Mouse (Mus musculus) heart, adult 2 months (tissue): ENCODE measurements around the gene Cma2. TPM values are rescaled to one million over a fixed set of nuclear protein-coding genes. Genes with fewer than 3 reads are reported as not detected.

ENCODE experiments used
- DNase-seq, 2 experiments: peaks; one replicate each; pipeline ENCODE4 v3.0.0; 2021
- H3K27ac ChIP-seq: fragments of 200-600 bp; 2 replicates; pipeline ENCODE4 v1.8.1; 2022
- H3K27me3 ChIP-seq: fragments of 200-500 bp; 2 replicates; pipeline ENCODE4 v1.6.1; 2012; ENCODE audit warnings: mild to moderate bottlenecking, low read length, inconsistent platforms, mixed read lengths; ENCODE audit not compliant: control insufficient read depth, insufficient read depth
- H3K36me3 ChIP-seq: fragments of 200-500 bp; 2 replicates; pipeline ENCODE4 v1.6.1; 2012; ENCODE audit warnings: low read length, inconsistent platforms; ENCODE audit not compliant: control insufficient read depth, insufficient read depth
- H3K4me1 ChIP-seq: fragments of 200-500 bp; 2 replicates; pipeline ENCODE4 v1.6.1; 2011; ENCODE audit warnings: low read length; ENCODE audit not compliant: control insufficient read depth, insufficient read depth
- H3K4me3 ChIP-seq: fragments of 200-600 bp; 2 replicates; pipeline ENCODE4 v1.8.1; 2022
- H3K79me2 ChIP-seq: fragments of 200-500 bp; replicated peaks from 2 replicates; pipeline ENCODE4 v1.6.1; 2012; ENCODE audit warnings: mild to moderate bottlenecking, inconsistent platforms, low read length, moderate library complexity, mixed read lengths; ENCODE audit not compliant: control insufficient read depth, insufficient read depth
- H3K9ac ChIP-seq: fragments of 200-500 bp; 2 replicates; pipeline ENCODE4 v1.6.1; 2012; ENCODE audit warnings: low read depth, mild to moderate bottlenecking, control low read depth, inconsistent platforms, low read length, mixed read lengths
- CTCF ChIP-seq: fragments of 200-600 bp; IDR thresholded peaks from 2 replicates; pipeline ENCODE4 v1.8.1; 2022; ENCODE audit warnings: antibody characterized with exemption, mild to moderate bottlenecking, moderate library complexity
- EP300 ChIP-seq: fragments of 200-500 bp; IDR thresholded peaks from 2 replicates; pipeline ENCODE4 v1.6.1; 2011; ENCODE audit warnings: low read depth, low read length, control low read depth; ENCODE audit not compliant: insufficient read depth
- POLR2A ChIP-seq: fragments of 200-500 bp; IDR thresholded peaks from 2 replicates; pipeline ENCODE4 v1.6.1; 2011; ENCODE audit warnings: mild to moderate bottlenecking, low read depth, low read length, control low read depth; ENCODE audit not compliant: insufficient read depth
- WGBS: fragments of 180-500 bp; shearing (Covaris S2); methylation state at CpG from one replicate; pipeline ENCODE4 v1.1.7; 2018; 5-methylcytosine and 5-hydroxymethylcytosine counted together
- intact Hi-C: fragments of 180-260 bp; cut with DNase I; formaldehyde crosslinking; loops from one replicate; pipeline ENCODE4 v1.15.1; 2025
- polyA plus RNA-seq: library from polyadenylated mRNA; depleted of rRNA; stranded (reverse); fragments of >200 nt; gene quantifications from 2 replicates; pipeline ENCODE4 v1.2.3, GENCODE M21; 2012
- total RNA-seq, 2 experiments: library from RNA; stranded (reverse); gene quantifications; 2 replicates each; pipeline ENCODE4 v1.2.3; 2021

Cma2 gene
- total and polyA plus RNA-seq, 3 experiments, result not detected

GRCm38 (mm10) chr14:55926847-55927246 is 23.9 kb upstream of the Cma2 start:
- no peaks in the 10 kb centered on the region for H3K27me3 ChIP-seq
- H3K27ac ChIP-seq, result no peak overlapping the region
- H3K4me3 ChIP-seq, result no peak overlapping the region
- no peaks in the 10 kb centered on the region for H3K79me2 ChIP-seq
- H3K36me3 ChIP-seq, result no peaks in the 10 kb centered on the region
- no peak for DNase-seq
- intact Hi-C loops, result no loop called here
- TF ChIP-seq CTCF, result no peak
- no peak for TF ChIP-seq EP300
- TF ChIP-seq POLR2A, result no peak
- no peaks in the 10 kb centered on the region for H3K4me1 ChIP-seq
- WGBS, result 84% methylated on average over 4 of the region's 4 CpGs
- no peak overlapping the region for H3K9ac ChIP-seq

- no peak for TF ChIP-seq CTCF
- TF ChIP-seq EP300, result no peak
- no peak for TF ChIP-seq POLR2A
- Histone ChIP-seq H3K4me3 (no peak overlapping the region), H3K9ac (no peak overlapping the region), H3K4me1 (no peaks in the 10 kb centered on the region; the same call in 1 of the 2 replicates), H3K27me3 (no peaks in the 10 kb centered on the region), H3K79me2 (no peaks in the 10 kb centered on the region), H3K27ac (no peak overlapping the region), H3K36me3 (no peaks in the 10 kb centered on the region)
- WGBS, result 59% methylated on average over 12 of the region's 12 CpGs
- no peak for DNase-seq
- intact Hi-C loops, result no loop called here
Measured at GRCm38 (mm10) chr14:55929263-55929997, 21.4 kb upstream of the Cma2 start.

GRCm38 (mm10) chr14:55933586-55933985 is 17.2 kb upstream of the Cma2 start:
- peak; percentile 63; the same call in 1 of the 2 replicates for TF ChIP-seq EP300
- no peak for TF ChIP-seq CTCF
- no peak for TF ChIP-seq POLR2A
- peak; percentile 33 to 42 for DNase-seq
- Histone ChIP-seq H3K9ac (no peak overlapping the region), H3K4me3 (no peak overlapping the region), H3K79me2 (no peaks in the 10 kb centered on the region), H3K4me1 (no peaks in the 10 kb centered on the region; the same call in 1 of the 2 replicates), H3K27ac (no peak overlapping the region), H3K27me3 (no peaks in the 10 kb centered on the region), H3K36me3 (no peaks in the 10 kb centered on the region)
- 13% methylated on average over 7 of the region's 7 CpGs for WGBS
- intact Hi-C loops, result no loop called here

GRCm38 (mm10) chr14:55940070-55940800 is 10.5 kb upstream of the Cma2 start:
- no peak for TF ChIP-seq POLR2A
- 0 out of 2 replicates have a peak, but pooled peaks have one; percentile 9 for TF ChIP-seq CTCF

GRCm38 (mm10) chr14:55943601-55944000 is 7.2 kb upstream of the Cma2 start:
- Histone ChIP-seq H3K27ac (no peak overlapping the region), H3K36me3 (no peaks in the 10 kb centered on the region), H3K4me1 (no peaks in the 10 kb centered on the region; the same call in none of the 2 replicates), H3K27me3 (no peaks in the 10 kb centered on the region), H3K4me3 (no peak overlapping the region), H3K9ac (no peak overlapping the region), H3K79me2 (no peaks in the 10 kb centered on the region)
- 62% methylated on average over 11 of the region's 11 CpGs for WGBS
- TF ChIP-seq CTCF (no peak), EP300 (no peak), POLR2A (no peak)
- no peak for DNase-seq
- intact Hi-C loops, result no loop called here

More at GRCm38 (mm10) chr14:55940070-55940800, 10.5 kb upstream of the Cma2 start:
- Histone ChIP-seq H3K9ac (no peak overlapping the region), H3K27ac (no peak overlapping the region), H3K27me3 (no peaks in the 10 kb centered on the region), H3K4me1 (no peaks in the 10 kb centered on the region), H3K79me2 (no peaks in the 10 kb centered on the region), H3K36me3 (no peaks in the 10 kb centered on the region), H3K4me3 (no peak overlapping the region)
- intact Hi-C loops, result no loop called here
- no peak for DNase-seq
- WGBS, result 48% methylated on average over 7 of the region's 7 CpGs

GRCm38 (mm10) chr14:55944575-55944974 is 6.2 kb upstream of the Cma2 start, which contains the start of gene Cma1:
Gene Cma1, minus strand, starts transcription at chr14:55944675.
- TF ChIP-seq CTCF (no peak), POLR2A (no peak), EP300 (no peak)
- WGBS, result 77% methylated on average over 4 of the region's 4 CpGs
- Histone ChIP-seq H3K4me3 (no peak within 1 kb of the TSS), H3K27me3 (no peaks in the 10 kb centered on the region), H3K9ac (no peak within 1 kb of the TSS), H3K79me2 (no peaks in the 10 kb centered on the region), H3K27ac (no peak within 1 kb of the TSS), H3K36me3 (no peaks in the 10 kb centered on the region), H3K4me1 (no peaks in the 10 kb centered on the region; the same call in none of the 2 replicates)
- DNase-seq, result no peak
- intact Hi-C loops, result no loop called here
